Mouse (Mus musculus) MEL (cell line): ENCODE measurements around the gene Ddx54. TPM values are rescaled to one million over a fixed set of nuclear protein-coding genes. Genes with fewer than 3 reads are reported as not detected.

Experiments
- DNase-seq: peaks from one replicate; pipeline ENCODE4 v3.0.0; 2011; ENCODE audit warnings: low read depth, low spot score
- H3K27ac ChIP-seq: 2 replicates; pipeline ENCODE4 v1.5.1; 2012; ENCODE audit warnings: low read depth, mild to moderate bottlenecking, control low read depth, low read length, moderate library complexity; ENCODE audit not compliant: control insufficient read depth
- H3K27me3 ChIP-seq, 2 experiments: fragments of 150-350 bp in 1 of 2; sonication (generic) in 1 of 2; 2 replicates each; pipeline ENCODE4 v1.6.1; 2012; ENCODE audit warnings: low read length in 2 of 2, mild to moderate bottlenecking in 2 of 2, improper control_type of control experiment in 1 of 2, moderate library complexity in 1 of 2; ENCODE audit not compliant: insufficient read depth in 2 of 2, control insufficient read depth in 1 of 2
- H3K36me3 ChIP-seq, 2 experiments: 2 replicates each; pipeline ENCODE4 v1.6.1; 2012 to 2014; ENCODE audit warnings: low read length in 2 of 2, improper control_type of control experiment in 1 of 2, inconsistent platforms in 1 of 2, mild to moderate bottlenecking in 1 of 2; ENCODE audit not compliant: insufficient read depth in 2 of 2, control insufficient read depth in 1 of 2
- H3K4me1 ChIP-seq, 2 experiments: fragments of 150-350 bp in 1 of 2; sonication (generic) in 1 of 2; 2 replicates each; pipeline ENCODE4 v1.6.1; 2012; ENCODE audit warnings: low read length in 2 of 2, improper control_type of control experiment in 1 of 2, mild to moderate bottlenecking in 1 of 2; ENCODE audit not compliant: insufficient read depth in 2 of 2, control insufficient read depth in 1 of 2
- H3K4me3 ChIP-seq, 2 experiments: fragments of 150-350 bp in 1 of 2; sonication (generic) in 1 of 2; 2 replicates each; pipeline ENCODE4 v1.5.1; 2012; ENCODE audit warnings: low read depth in 2 of 2, low read length in 2 of 2, mild to moderate bottlenecking in 2 of 2, moderate library complexity in 2 of 2, control low read depth in 1 of 2, improper control_type of control experiment in 1 of 2; ENCODE audit not compliant: control insufficient read depth in 1 of 2, insufficient read depth in 1 of 2
- H3K79me2 ChIP-seq: 2 replicates; pipeline ENCODE4 v1.6.1; 2012; ENCODE audit warnings: mild to moderate bottlenecking, low read length, moderate library complexity; ENCODE audit not compliant: control insufficient read depth, poor library complexity, insufficient read depth
- H3K9ac ChIP-seq: 2 replicates; pipeline ENCODE4 v1.6.1; 2012; ENCODE audit warnings: low read depth, mild to moderate bottlenecking, control low read depth, low read length, moderate library complexity; ENCODE audit not compliant: control insufficient read depth, poor library complexity, severe bottlenecking
- H3K9me3 ChIP-seq: fragments of 150-350 bp; sonication (generic); replicated peaks from 2 replicates; pipeline ENCODE4 v1.6.1; 2012; ENCODE audit warnings: mild to moderate bottlenecking, low read length, improper control_type of control experiment, moderate library complexity; ENCODE audit not compliant: insufficient read depth
- CHD1 ChIP-seq: IDR thresholded peaks from 2 replicates; pipeline ENCODE4 v1.6.1; 2012; ENCODE audit warnings: low read depth, mild to moderate bottlenecking, inconsistent platforms, low read length, improper control_type of control experiment
- HCFC1 ChIP-seq: IDR thresholded peaks from 2 replicates; pipeline ENCODE4 v1.6.1; 2012; ENCODE audit warnings: low read depth, mild to moderate bottlenecking, inconsistent platforms, low read length, improper control_type of control experiment, moderate library complexity
- MAX ChIP-seq: IDR thresholded peaks from 2 replicates; pipeline ENCODE4 v1.6.1; 2011; ENCODE audit warnings: low read length, improper control_type of control experiment
- MAZ ChIP-seq: IDR thresholded peaks from 2 replicates; pipeline ENCODE4 v1.6.1; 2012; ENCODE audit warnings: low read depth, mild to moderate bottlenecking, inconsistent platforms, low read length, improper control_type of control experiment
- MXI1 ChIP-seq: IDR thresholded peaks from 2 replicates; pipeline ENCODE4 v1.6.1; 2011; ENCODE audit warnings: mild to moderate bottlenecking, low read depth, low read length, improper control_type of control experiment
- MYC ChIP-seq: IDR thresholded peaks from 2 replicates; pipeline ENCODE4 v1.6.1; 2011; ENCODE audit warnings: low read depth, mild to moderate bottlenecking, low read length, improper control_type of control experiment, moderate library complexity
- NELFE ChIP-seq: IDR thresholded peaks from 2 replicates; pipeline ENCODE4 v1.6.1; 2011; ENCODE audit warnings: low read depth, low read length, improper control_type of control experiment
- NRF1 ChIP-seq: IDR thresholded peaks from 2 replicates; pipeline ENCODE4 v1.6.1; 2014; ENCODE audit warnings: low read depth, mild to moderate bottlenecking, inconsistent platforms, low read length, improper control_type of control experiment, moderate library complexity; ENCODE audit not compliant: poor library complexity, insufficient read depth, severe bottlenecking
- POLR2A ChIP-seq, 2 experiments: IDR thresholded peaks; 2 replicates each; pipeline ENCODE4 v1.6.1; 2011 to 2012; ENCODE audit warnings: low read length in 2 of 2, mild to moderate bottlenecking in 2 of 2, control low read depth in 1 of 2, improper control_type of control experiment in 1 of 2, low read depth in 1 of 2, moderate library complexity in 1 of 2; ENCODE audit not compliant: control insufficient read depth in 1 of 2, insufficient read depth in 1 of 2, poor library complexity in 1 of 2
- SIN3A ChIP-seq: IDR thresholded peaks from 2 replicates; pipeline ENCODE4 v1.6.1; 2012; ENCODE audit warnings: low read length, improper control_type of control experiment, inconsistent platforms
- TBP ChIP-seq: IDR thresholded peaks from 2 replicates; pipeline ENCODE4 v1.8.0; 2011; ENCODE audit warnings: low read depth, low read length, improper control_type of control experiment
- ZC3H11A ChIP-seq: IDR thresholded peaks from 2 replicates; pipeline ENCODE4 v1.6.1; 2012; ENCODE audit warnings: low read depth, mild to moderate bottlenecking, inconsistent platforms, low read length, improper control_type of control experiment
- ZKSCAN1 ChIP-seq: IDR thresholded peaks from 2 replicates; pipeline ENCODE4 v1.6.1; 2012; ENCODE audit warnings: low read depth, mild to moderate bottlenecking, inconsistent platforms, low read length, improper control_type of control experiment, moderate library complexity
- ZNF384 ChIP-seq: IDR thresholded peaks from 2 replicates; pipeline ENCODE4 v1.6.1; 2012; ENCODE audit warnings: low read depth, mild to moderate bottlenecking, inconsistent platforms, low read length, improper control_type of control experiment
- polyA plus RNA-seq, 2 experiments: library from polyadenylated mRNA; stranded (reverse) in 1 of 2; unstranded in 1 of 2; fragments of >175 nt in 1 of 2; fragments of >200 nt in 1 of 2; gene quantifications; 2 replicates each; pipeline versions ENCODE4 v1.2.1 to v1.2.4; 2012; ENCODE audit warnings: low replicate concordance in 2 of 2, low read depth in 1 of 2; ENCODE audit not compliant: insufficient read length in 2 of 2, insufficient read depth in 1 of 2, missing spikeins in 1 of 2
- total RNA-seq: library from RNA; depleted of rRNA; stranded (reverse); fragments of 300-350 nt; gene quantifications from 2 replicates; pipeline ENCODE4 v1.2.3, GENCODE M21; 2012; rRNA removed

Ddx54 gene
- total RNA-seq (73.8 and 74.8 TPM in 2 replicates), polyA plus RNA-seq (10 to 100 TPM in 1 of 2 experiments, not detected in 1; 99.9 TPM)

- Histone ChIP-seq H3K4me3 (peak within 1 kb of the TSS; percentile 88), H3K9me3 (no peaks in the 10 kb centered on the region), H3K27me3 (no peaks in the 10 kb centered on the region), H3K36me3 (no peaks in the 10 kb centered on the region; a peak in 1 of 4 replicates), H3K79me2 (peaks cover 29% of the 10 kb centered on the region), H3K27ac (peak within 1 kb of the TSS; percentile 78), H3K4me1 (peaks cover 2 to 9% of the 10 kb centered on the region in 2 experiments; a peak in 2 of 4 replicates), H3K9ac (peak within 1 kb of the TSS; percentile 90)
- TF ChIP-seq NELFE = peak; percentile 70
- peak; percentile 77 for TF ChIP-seq TBP
- TF ChIP-seq SIN3A = peak; percentile 91
- TF ChIP-seq MAZ = no peak; the same call in 1 of the 2 replicates
- TF ChIP-seq ZC3H11A = no peak
- no peak for TF ChIP-seq ZNF384
- no peak for TF ChIP-seq ZKSCAN1
- peak; percentile 65; the same call in 1 of the 2 replicates for TF ChIP-seq HCFC1
- peak; percentile 61 for TF ChIP-seq NRF1
- peak in 1 of 2 experiments; percentile 39; a peak in 1 of 4 replicates for TF ChIP-seq POLR2A (IDR thresholded peaks at IDR 0.05; ENCODE audit: control insufficient read depth in 1 of 2, insufficient read depth in 1 of 2, low read depth in 1 of 2, low read length in 2 of 2, poor library complexity in 1 of 2)
- peak; percentile 100 for TF ChIP-seq CHD1
- TF ChIP-seq MYC = peak; percentile 69; the same call in 1 of the 2 replicates
- TF ChIP-seq MXI1 = peak; percentile 89
- peak; percentile 97 for DNase-seq
Measured at GRCm38 (mm10) chr5:120612442-120612821, at the start of gene Ddx54, which contains the start of gene Rita1. TSS of gene Ddx54 (plus strand) at chr5:120612739. TSS of gene Rita1 (minus strand) at chr5:120612589.

- H3K27ac ChIP-seq = no peak overlapping the region
Measured at GRCm38 (mm10) chr5:120562956-120563913, 49.3 kb upstream of the Ddx54 start.

More at GRCm38 (mm10) chr5:120562956-120563913, 49.3 kb upstream of the Ddx54 start:
- no peaks in the 10 kb centered on the region for H3K27me3 ChIP-seq
- no peaks in the 10 kb centered on the region for H3K36me3 ChIP-seq
- TF ChIP-seq MAX = no peak
- 0 out of 2 replicates have a peak, but pooled peaks have one; percentile 18 for TF ChIP-seq ZNF384
- H3K4me1 ChIP-seq = no peaks in the 10 kb centered on the region
- H3K9me3 ChIP-seq = no peaks in the 10 kb centered on the region
- DNase-seq = no peak
- H3K4me3 ChIP-seq = no peak overlapping the region
- H3K79me2 ChIP-seq = no peaks in the 10 kb centered on the region
- no peak overlapping the region for H3K9ac ChIP-seq
